Mouse (Mus musculus) CH12.LX (cell line): Measurements from ENCODE around the gene Slc7a15. TPM values are rescaled to one million over a fixed set of nuclear protein-coding genes. Genes with fewer than 3 reads are reported as not detected.

Source experiments
- DNase-seq: peaks from one replicate; pipeline ENCODE4 v3.0.0-alpha.2; 2013; ENCODE audit errors: extremely low read depth
- H3K27ac ChIP-seq: 2 replicates; pipeline ENCODE4 v1.5.1; 2012; ENCODE audit warnings: low read depth, mild to moderate bottlenecking, control low read depth, moderate library complexity; ENCODE audit not compliant: insufficient read depth
- H3K27me3 ChIP-seq: replicated peaks from 2 replicates; pipeline ENCODE3; 2012; ENCODE audit warnings: inconsistent platforms
- H3K36me3 ChIP-seq, 2 experiments: replicated peaks in 1 of 2; 2 replicates each; pipeline versions ENCODE3 to v1.6.1; 2012; ENCODE audit warnings: inconsistent platforms in 1 of 2, low read length in 1 of 2, mild to moderate bottlenecking in 1 of 2, mixed read lengths in 1 of 2, moderate library complexity in 1 of 2; ENCODE audit not compliant: control insufficient read depth in 1 of 2, insufficient read depth in 1 of 2
- H3K4me1 ChIP-seq, 2 experiments: 2 replicates each; pipeline ENCODE4 v1.6.1; 2012; ENCODE audit warnings: inconsistent platforms in 1 of 2, moderate library complexity in 1 of 2; ENCODE audit not compliant: insufficient read depth in 2 of 2, control insufficient read depth in 1 of 2
- H3K4me2 ChIP-seq: 2 replicates; pipeline ENCODE4 v1.6.1; 2012; ENCODE audit warnings: low read depth, mild to moderate bottlenecking, control low read depth; ENCODE audit not compliant: poor library complexity, insufficient read depth, severe bottlenecking
- H3K4me3 ChIP-seq, 3 experiments: fragments of 150-350 bp in 1 of 3; sonication (generic) in 1 of 3; replicated peaks in 1 of 3; 2 replicates each; pipeline versions ENCODE3 to v1.5.1; 2011 to 2012; ENCODE audit warnings: low read depth in 2 of 3, low read length in 2 of 3, mild to moderate bottlenecking in 2 of 3, moderate library complexity in 2 of 3, control low read depth in 1 of 3, improper control_type of control experiment in 1 of 3, inconsistent platforms in 1 of 3, mixed read lengths in 1 of 3; ENCODE audit not compliant: poor library complexity in 1 of 3
- H3K79me2 ChIP-seq: replicated peaks from 2 replicates; pipeline ENCODE4 v1.6.1; 2012; ENCODE audit warnings: mild to moderate bottlenecking, moderate library complexity; ENCODE audit not compliant: control insufficient read depth, poor library complexity, insufficient read depth, severe bottlenecking; ENCODE audit errors: extremely low read depth
- H3K9ac ChIP-seq: 2 replicates; pipeline ENCODE4 v1.6.1; 2012; ENCODE audit warnings: low read depth, mild to moderate bottlenecking, control low read depth, moderate library complexity; ENCODE audit not compliant: insufficient read depth
- H3K9me3 ChIP-seq: replicated peaks from 2 replicates; pipeline ENCODE3; 2012; ENCODE audit warnings: low read length, inconsistent platforms, mixed read lengths
- BHLHE40 ChIP-seq: IDR thresholded peaks from 2 replicates; pipeline ENCODE4 v1.6.1; 2011; ENCODE audit warnings: mild to moderate bottlenecking, low read depth, low read length, improper control_type of control experiment
- CHD1 ChIP-seq: IDR thresholded peaks from 2 replicates; pipeline ENCODE4 v1.6.1; 2012; ENCODE audit warnings: low read depth, low read length, improper control_type of control experiment, inconsistent platforms
- CTCF ChIP-seq, 2 experiments: IDR thresholded peaks in 1 of 2; conservative IDR thresholded peaks in 1 of 2; 2 replicates each; pipeline ENCODE4 v1.5.1; 2011 to 2012; ENCODE audit warnings: low read depth in 2 of 2, low read length in 2 of 2, improper control_type of control experiment in 1 of 2, inconsistent platforms in 1 of 2, mild to moderate bottlenecking in 1 of 2, moderate library complexity in 1 of 2
- E2F4 ChIP-seq: IDR thresholded peaks from 2 replicates; pipeline ENCODE4 v1.6.1; 2011; ENCODE audit warnings: low read depth, low read length, improper control_type of control experiment; ENCODE audit not compliant: insufficient replicate concordance
- ELF1 ChIP-seq: IDR thresholded peaks from 2 replicates; pipeline ENCODE4 v1.6.1; 2014; ENCODE audit warnings: low read depth, mild to moderate bottlenecking, inconsistent platforms, low read length, improper control_type of control experiment
- ETS1 ChIP-seq: conservative IDR thresholded peaks from 2 replicates; pipeline ENCODE4 v1.6.1; 2012; ENCODE audit warnings: low read depth, mild to moderate bottlenecking, inconsistent platforms, low read length, improper control_type of control experiment, moderate library complexity
- GABPA ChIP-seq: IDR thresholded peaks from 2 replicates; pipeline ENCODE4 v1.6.1; 2012; ENCODE audit warnings: low read depth, low read length, improper control_type of control experiment, inconsistent platforms; ENCODE audit not compliant: insufficient replicate concordance
- IRF4 ChIP-seq: IDR thresholded peaks from 2 replicates; pipeline ENCODE4 v1.6.1; 2014; ENCODE audit warnings: low read depth, mild to moderate bottlenecking, inconsistent platforms, low read length, improper control_type of control experiment
- JUND ChIP-seq: conservative IDR thresholded peaks from 2 replicates; pipeline ENCODE4 v1.6.1; 2011; ENCODE audit warnings: low read depth, low read length, improper control_type of control experiment
- MAFK ChIP-seq: IDR thresholded peaks from 2 replicates; pipeline ENCODE4 v1.6.1; 2011; ENCODE audit warnings: low read length, improper control_type of control experiment; ENCODE audit not compliant: insufficient replicate concordance
- MAZ ChIP-seq: IDR thresholded peaks from 2 replicates; pipeline ENCODE4 v1.6.1; 2012; ENCODE audit warnings: low read depth, mild to moderate bottlenecking, inconsistent platforms, low read length, improper control_type of control experiment, moderate library complexity
- MEF2A ChIP-seq: IDR thresholded peaks from 2 replicates; pipeline ENCODE4 v1.6.1; 2014; ENCODE audit warnings: low read depth, mild to moderate bottlenecking, inconsistent platforms, low read length, improper control_type of control experiment, borderline replicate concordance
- MYC ChIP-seq: IDR thresholded peaks from 2 replicates; pipeline ENCODE4 v1.6.1; 2011; ENCODE audit warnings: low read depth, mild to moderate bottlenecking, improper control_type of control experiment, low read length
- NELFE ChIP-seq: IDR thresholded peaks from 2 replicates; pipeline ENCODE4 v1.6.1; 2011; ENCODE audit warnings: low read depth, low read length, improper control_type of control experiment
- PAX5 ChIP-seq: IDR thresholded peaks from 2 replicates; pipeline ENCODE4 v1.6.1; 2012; ENCODE audit warnings: low read length, inconsistent platforms, mixed read lengths
- POLR2A ChIP-seq: IDR thresholded peaks from 2 replicates; pipeline ENCODE4 v1.6.1; 2011; ENCODE audit warnings: low read depth, mild to moderate bottlenecking, improper control_type of control experiment, low read length
- RAD21 ChIP-seq: IDR thresholded peaks from 2 replicates; pipeline ENCODE4 v1.6.1; 2011; ENCODE audit warnings: low read depth, mild to moderate bottlenecking, low read length, improper control_type of control experiment, moderate library complexity
- RCOR1 ChIP-seq: conservative IDR thresholded peaks from 2 replicates; pipeline ENCODE4 v1.6.1; 2012; ENCODE audit warnings: low read depth, mild to moderate bottlenecking, inconsistent platforms, low read length, improper control_type of control experiment
- SMC3 ChIP-seq: IDR thresholded peaks from 2 replicates; pipeline ENCODE4 v1.6.1; 2011; ENCODE audit warnings: low read depth, low read length, improper control_type of control experiment
- TBP ChIP-seq: conservative IDR thresholded peaks from 2 replicates; pipeline ENCODE4 v1.6.1; 2011; ENCODE audit warnings: low read depth, low read length, improper control_type of control experiment
- TCF12 ChIP-seq: IDR thresholded peaks from 2 replicates; pipeline ENCODE4 v1.6.1; 2014; ENCODE audit warnings: low read depth, mild to moderate bottlenecking, inconsistent platforms, low read length, improper control_type of control experiment
- ZC3H11A ChIP-seq: IDR thresholded peaks from 2 replicates; pipeline ENCODE4 v1.6.1; 2012; ENCODE audit warnings: low read depth, mild to moderate bottlenecking, inconsistent platforms, low read length, improper control_type of control experiment
- ZNF384 ChIP-seq: IDR thresholded peaks from 2 replicates; pipeline ENCODE4 v1.6.1; 2012; ENCODE audit warnings: low read depth, low read length, improper control_type of control experiment, inconsistent platforms
- dilution Hi-C: fragments of 300-500 bp; cut with MboI; formaldehyde crosslinking; loops from 2 replicates; pipeline ENCODE4 v1.14.3; 2020; ENCODE audit warnings: low sequenced_read_pairs; ENCODE audit not compliant: extremely low pct_unique_long_range_greater_than_20kb, extremely low pct_ligation_motif_present
- in situ Hi-C: fragments of 300-500 bp; cut with MboI; formaldehyde crosslinking; loops from 3 replicates; pipeline ENCODE4 v1.14.3; 2019; ENCODE audit warnings: low sequenced_read_pairs, low pct_ligation_motif_present, low pct_unique_long_range_greater_than_20kb, mixed read lengths
- polyA plus RNA-seq: library from polyadenylated mRNA; unstranded; fragments of >175 nt; gene quantifications from 2 replicates; pipeline ENCODE4 v1.2.1, GENCODE M21; 2012; ENCODE audit warnings: low read depth; ENCODE audit not compliant: insufficient read length
- total RNA-seq, 2 experiments: library from RNA; depleted of rRNA; stranded (reverse); fragments of 300-350 nt in 1 of 2; fragments of >200 nt in 1 of 2; gene quantifications; 2 replicates each; pipeline ENCODE4 v1.2.3; 2012 to 2014

Slc7a15 gene
- total and polyA plus RNA-seq, 3 experiments = not detected

DNA sequence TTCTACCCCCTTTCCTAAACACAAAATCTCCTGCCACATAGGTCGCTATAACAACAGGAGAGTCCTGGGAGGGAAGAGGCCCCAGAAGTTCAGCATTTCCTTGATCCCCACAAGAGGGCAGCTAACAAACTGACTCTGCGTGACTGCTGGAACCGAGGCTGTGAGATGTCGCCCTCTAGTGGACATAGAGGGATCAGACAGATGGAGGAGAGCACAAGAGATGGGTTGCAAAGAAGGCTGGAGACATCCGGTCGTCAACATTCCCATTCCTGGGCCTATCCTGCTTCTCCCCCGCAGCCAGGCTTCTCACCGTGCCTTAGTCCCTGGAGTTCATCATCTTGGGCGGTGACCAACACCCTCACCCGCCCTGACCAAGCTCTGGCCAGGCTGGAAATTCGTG, 51.5 kb downstream of the Slc7a15 start:
- no peak overlapping the region for H3K27ac ChIP-seq
- dilution Hi-C loops = no loop called here
- TF ChIP-seq CTCF (conservative IDR thresholded peaks at IDR 0.05 in 1 of 2, IDR thresholded peaks at IDR 0.05 in 1 of 2; ENCODE audit: low read depth in 2 of 2, low read length in 2 of 2) (peak; percentile 92 to 99), NELFE (peak; percentile 61; the same call in 1 of the 2 replicates), ELF1 (peak; percentile 46; the same call in 1 of the 2 replicates), POLR2A (no peak), IRF4 (0 out of 2 replicates have a peak, but pooled peaks have one; percentile 52), RAD21 (peak; percentile 85), CHD1 (no peak), ZNF384 (no peak), MEF2A (no peak), PAX5 (no peak), MYC (peak; percentile 53; the same call in 1 of the 2 replicates), SMC3 (peak; percentile 95), ZC3H11A (peak; percentile 41), JUND (0 out of 2 replicates have a peak, but pooled peaks have one; percentile 22)
- TF ChIP-seq, all 38 proteins: peak for 9

DNA sequence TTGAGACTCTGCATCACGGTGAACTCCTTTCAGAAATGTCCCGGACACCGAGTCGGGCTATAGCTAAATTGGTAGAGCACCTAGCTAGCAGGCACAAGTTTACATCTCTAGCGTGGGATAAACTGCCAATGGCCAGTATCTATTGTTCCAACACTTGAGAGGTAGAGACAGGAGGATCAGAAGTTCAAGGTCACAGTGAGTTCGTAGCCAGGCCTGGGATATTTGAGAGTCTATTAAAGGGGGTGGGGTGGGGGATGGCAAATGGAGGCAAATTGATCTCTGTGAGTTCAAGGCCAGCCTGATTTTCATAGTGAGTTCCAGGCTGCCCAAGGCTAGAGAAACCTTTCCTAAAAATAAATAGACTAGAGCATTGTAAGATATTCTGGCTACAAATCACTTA, 52.1 kb downstream of the Slc7a15 start:
- in situ Hi-C loops (loop anchor here (25.0 kb wide), 2 partner anchors 466 to 484 kb away; no protein-coding TSS in a partner anchor), dilution Hi-C loops (no loop called here)
- no peak for DNase-seq
- H3K79me2 ChIP-seq = no peaks in the 10 kb centered on the region
- H3K4me1 ChIP-seq = peaks cover 0 to 13% of the 10 kb centered on the region in 2 experiments; a peak in 2 of 4 replicates
- no peak overlapping the region for H3K27ac ChIP-seq
- H3K9me3 ChIP-seq = no peaks in the 10 kb centered on the region
- no peaks in the 10 kb centered on the region for H3K36me3 ChIP-seq
- no peaks in the 10 kb centered on the region for H3K27me3 ChIP-seq
- no peak overlapping the region for H3K4me2 ChIP-seq
- no peak overlapping the region for H3K4me3 ChIP-seq
- H3K9ac ChIP-seq = no peak overlapping the region
- no peak for TF ChIP-seq IRF4
- TF ChIP-seq RAD21 = no peak
- no peak for TF ChIP-seq BHLHE40
- TF ChIP-seq MAZ = no peak
- no peak for TF ChIP-seq CHD1
- no peak for TF ChIP-seq GABPA
- no peak for TF ChIP-seq TCF12
- TF ChIP-seq ETS1 = no peak
- no peak for TF ChIP-seq E2F4
- TF ChIP-seq TBP = no peak
- TF ChIP-seq RCOR1 = no peak
- no peak for TF ChIP-seq MAFK
- TF ChIP-seq, all 38 proteins: peak for 0

More for the DNA sequence above, 51.5 kb downstream of the Slc7a15 start:
- in situ Hi-C loops = loop anchor here (25.0 kb wide), 2 partner anchors 465 to 485 kb away; no protein-coding TSS in a partner anchor
- Histone ChIP-seq H3K27me3 (no peaks in the 10 kb centered on the region), H3K9me3 (no peaks in the 10 kb centered on the region), H3K4me2 (0 out of 2 replicates have a peak overlapping the region, but pooled peaks have one; percentile 9), H3K79me2 (no peaks in the 10 kb centered on the region), H3K4me1 (peaks cover 0 to 17% of the 10 kb centered on the region in 2 experiments; a peak in 2 of 4 replicates), H3K9ac (no peak overlapping the region), H3K4me3 (no peak overlapping the region), H3K36me3 (no peaks in the 10 kb centered on the region)
- peak; percentile 93 for DNase-seq
